Mouse (Mus musculus): ENCODE data around the gene Mcrip2. TPM values are rescaled to one million over a fixed set of nuclear protein-coding genes. Genes with fewer than 3 reads are reported as not detected.
A peak's percentile ranks its signal among the peaks of the same experiment; 100 is the strongest.

Gene Mcrip2
- polyA plus RNA-seq, 1 experiment from 2014 or later = 8.2 TPM

- 84% methylated on average over 19 of the region's 19 CpGs for WGBS
- Histone ChIP-seq H3K27me3 (ENCODE audit: control insufficient read depth, insufficient read depth, low read length) (no peaks in the 10 kb centered on the region), H3K4me3 (ENCODE audit: low read depth, low read length) (no peak overlapping the region), H3K36me3 (ENCODE audit: control insufficient read depth, insufficient read depth, low read length) (peaks cover 9% of the 10 kb centered on the region; the same call in 1 of the 2 replicates), H3K27ac (ENCODE audit: low read depth, low read length) (no peak overlapping the region), H3K4me1 (ENCODE audit: control insufficient read depth, insufficient read depth, low read length) (peaks cover 29% of the 10 kb centered on the region), H3K4me2 (ENCODE audit: low read depth) (no peak overlapping the region), H3K9ac (ENCODE audit: low read length) (no peak overlapping the region), H3K9me3 (ENCODE audit: control insufficient read depth, low read length) (no peaks in the 10 kb centered on the region)
- ATAC-seq (ENCODE audit: insufficient read depth, low FRiP score, low TSS enrichment) (no peak), DNase-seq (ENCODE audit: low spot score) (no peak)
Observed at GRCm38 (mm10) chr17:25878611-25879180, 10.1 kb upstream of the Mcrip2 start.

GRCm38 (mm10) chr17:25877741-25878610, 9.4 kb upstream of the Mcrip2 start:
- Histone ChIP-seq H3K4me3 (ENCODE audit: low read depth, low read length) (no peak overlapping the region), H3K36me3 (ENCODE audit: control insufficient read depth, insufficient read depth, low read length) (peaks cover 7% of the 10 kb centered on the region; the same call in 1 of the 2 replicates), H3K9me3 (ENCODE audit: control insufficient read depth, low read length) (no peaks in the 10 kb centered on the region), H3K4me2 (ENCODE audit: low read depth) (no peak overlapping the region), H3K9ac (ENCODE audit: low read length) (peak overlapping the region; percentile 5; the same call in 1 of the 2 replicates), H3K4me1 (ENCODE audit: control insufficient read depth, insufficient read depth, low read length) (peaks cover 29% of the 10 kb centered on the region), H3K27me3 (ENCODE audit: control insufficient read depth, insufficient read depth, low read length) (no peaks in the 10 kb centered on the region), H3K27ac (ENCODE audit: low read depth, low read length) (no peak overlapping the region)
- 93% methylated on average over 32 of the region's 32 CpGs for WGBS
- no peak for DNase-seq (ENCODE audit: low spot score)
- no peak for ATAC-seq (ENCODE audit: insufficient read depth, low FRiP score, low TSS enrichment)

GRCm38 (mm10) chr17:25877025-25877424, 8.5 kb upstream of the Mcrip2 start:
- no peaks in the 10 kb centered on the region for H3K27me3 ChIP-seq (ENCODE audit: control insufficient read depth, insufficient read depth, low read length)
- no peak overlapping the region for H3K4me3 ChIP-seq (ENCODE audit: low read depth, low read length)
- H3K27ac ChIP-seq (ENCODE audit: low read depth, low read length) = no peak overlapping the region
- ATAC-seq (ENCODE audit: insufficient read depth, low FRiP score, low TSS enrichment) = no peak
- H3K36me3 ChIP-seq (ENCODE audit: control insufficient read depth, insufficient read depth, low read length) = peaks cover 7% of the 10 kb centered on the region; the same call in 1 of the 2 replicates
- WGBS = 92% methylated on average over 3 of the region's 3 CpGs
- no peak overlapping the region for H3K9ac ChIP-seq (ENCODE audit: low read length)
- H3K9me3 ChIP-seq (ENCODE audit: control insufficient read depth, low read length) = no peaks in the 10 kb centered on the region
- peaks cover 29% of the 10 kb centered on the region for H3K4me1 ChIP-seq (ENCODE audit: control insufficient read depth, insufficient read depth, low read length)
- DNase-seq (ENCODE audit: low spot score) = no peak
- no peak overlapping the region for H3K4me2 ChIP-seq (ENCODE audit: low read depth)

GRCm38 (mm10) chr17:25876347-25876915, 7.9 kb upstream of the Mcrip2 start:
- Histone ChIP-seq H3K4me2 (ENCODE audit: low read depth) (peak overlapping the region; percentile 97), H3K4me3 (ENCODE audit: low read depth, low read length) (peak overlapping the region; percentile 72), H3K36me3 (ENCODE audit: control insufficient read depth, insufficient read depth, low read length) (peaks cover 7% of the 10 kb centered on the region; the same call in 1 of the 2 replicates), H3K4me1 (ENCODE audit: control insufficient read depth, insufficient read depth, low read length) (peaks cover 26% of the 10 kb centered on the region), H3K27ac (ENCODE audit: low read depth, low read length) (no peak overlapping the region; the same call in 1 of the 2 replicates), H3K9ac (ENCODE audit: low read length) (peak overlapping the region; percentile 86), H3K9me3 (ENCODE audit: control insufficient read depth, low read length) (no peaks in the 10 kb centered on the region), H3K27me3 (ENCODE audit: control insufficient read depth, insufficient read depth, low read length) (no peaks in the 10 kb centered on the region)
- 55% methylated on average over 10 of the region's 10 CpGs for WGBS
- ATAC-seq (ENCODE audit: insufficient read depth, low FRiP score, low TSS enrichment) (no peak), DNase-seq (ENCODE audit: low spot score) (no peak)

- Histone ChIP-seq H3K9ac (ENCODE audit: low read length) (peak overlapping the region; percentile 86), H3K27ac (ENCODE audit: low read depth, low read length) (peak overlapping the region; percentile 85), H3K9me3 (ENCODE audit: control insufficient read depth, low read length) (no peaks in the 10 kb centered on the region), H3K27me3 (ENCODE audit: control insufficient read depth, insufficient read depth, low read length) (no peaks in the 10 kb centered on the region), H3K4me1 (ENCODE audit: control insufficient read depth, insufficient read depth, low read length) (peaks cover 17% of the 10 kb centered on the region), H3K4me2 (ENCODE audit: low read depth) (peak overlapping the region; percentile 97), H3K36me3 (ENCODE audit: control insufficient read depth, insufficient read depth, low read length) (peaks cover 7% of the 10 kb centered on the region; the same call in 1 of the 2 replicates), H3K4me3 (ENCODE audit: low read depth, low read length) (peak overlapping the region; percentile 72)
- ATAC-seq (ENCODE audit: insufficient read depth, low FRiP score, low TSS enrichment) (peak; percentile 84), DNase-seq (ENCODE audit: low spot score) (peak; percentile 92)
- WGBS = 1% methylated on average over 59 of the region's 59 CpGs
Observed at GRCm38 (mm10) chr17:25875171-25876136, 6.9 kb upstream of the Mcrip2 start.

- WGBS = under 1% methylated on average over 25 of the region's 25 CpGs
- Histone ChIP-seq H3K27me3 (ENCODE audit: control insufficient read depth, insufficient read depth, low read length) (no peaks in the 10 kb centered on the region), H3K4me1 (ENCODE audit: control insufficient read depth, insufficient read depth, low read length) (peaks cover 13% of the 10 kb centered on the region), H3K36me3 (ENCODE audit: control insufficient read depth, insufficient read depth, low read length) (peaks cover 7% of the 10 kb centered on the region; the same call in 1 of the 2 replicates), H3K4me3 (ENCODE audit: low read depth, low read length) (peak within 1 kb of the TSS; percentile 72), H3K27ac (ENCODE audit: low read depth, low read length) (peak within 1 kb of the TSS; percentile 85), H3K9ac (ENCODE audit: low read length) (peak within 1 kb of the TSS; percentile 86), H3K9me3 (ENCODE audit: control insufficient read depth, low read length) (no peaks in the 10 kb centered on the region), H3K4me2 (ENCODE audit: low read depth) (peak within 1 kb of the TSS; percentile 97)
- ATAC-seq (ENCODE audit: insufficient read depth, low FRiP score, low TSS enrichment) (peak; percentile 58), DNase-seq (ENCODE audit: low spot score) (peak; percentile 93)
Observed at GRCm38 (mm10) chr17:25874721-25875170, 6.2 kb upstream of the Mcrip2 start, which contains the start of gene Mettl26. Mettl26 (plus strand) TSS chr17:25875074.

GRCm38 (mm10) chr17:25874148-25874720, 5.7 kb upstream of the Mcrip2 start:
- H3K4me3 ChIP-seq (ENCODE audit: low read depth, low read length) = peak overlapping the region; percentile 72
- H3K4me2 ChIP-seq (ENCODE audit: low read depth) = peak overlapping the region; percentile 97
- H3K27me3 ChIP-seq (ENCODE audit: control insufficient read depth, insufficient read depth, low read length) = no peaks in the 10 kb centered on the region
- H3K36me3 ChIP-seq (ENCODE audit: control insufficient read depth, insufficient read depth, low read length) = peaks cover 7% of the 10 kb centered on the region; the same call in 1 of the 2 replicates
- ATAC-seq (ENCODE audit: insufficient read depth, low FRiP score, low TSS enrichment) (no peak), DNase-seq (ENCODE audit: low spot score) (no peak)
- H3K9ac ChIP-seq (ENCODE audit: low read length) = peak overlapping the region; percentile 57
- WGBS = 8% methylated on average over 14 of the region's 14 CpGs
- H3K4me1 ChIP-seq (ENCODE audit: control insufficient read depth, insufficient read depth, low read length) = peaks cover 13% of the 10 kb centered on the region
- H3K9me3 ChIP-seq (ENCODE audit: control insufficient read depth, low read length) = no peaks in the 10 kb centered on the region
- peak overlapping the region; percentile 11; the same call in 1 of the 2 replicates for H3K27ac ChIP-seq (ENCODE audit: low read depth, low read length)
